Mouse (Mus musculus) cerebellum, adult 18-20 months (tissue): ENCODE results near the gene Lmbrd2.
A peak's percentile ranks its signal among the peaks of the same experiment; 100 is the strongest.
"Not testable (repeated sequence)": the region's sequence is repeated elsewhere in the genome, so short reads cannot be mapped to it uniquely, and the experiment has no call there.

ENCODE experiments used
- DNase-seq, 2 experiments: peaks; one replicate each; pipeline ENCODE4 v3.0.0; 2021

Lmbrd2 gene

DNA sequence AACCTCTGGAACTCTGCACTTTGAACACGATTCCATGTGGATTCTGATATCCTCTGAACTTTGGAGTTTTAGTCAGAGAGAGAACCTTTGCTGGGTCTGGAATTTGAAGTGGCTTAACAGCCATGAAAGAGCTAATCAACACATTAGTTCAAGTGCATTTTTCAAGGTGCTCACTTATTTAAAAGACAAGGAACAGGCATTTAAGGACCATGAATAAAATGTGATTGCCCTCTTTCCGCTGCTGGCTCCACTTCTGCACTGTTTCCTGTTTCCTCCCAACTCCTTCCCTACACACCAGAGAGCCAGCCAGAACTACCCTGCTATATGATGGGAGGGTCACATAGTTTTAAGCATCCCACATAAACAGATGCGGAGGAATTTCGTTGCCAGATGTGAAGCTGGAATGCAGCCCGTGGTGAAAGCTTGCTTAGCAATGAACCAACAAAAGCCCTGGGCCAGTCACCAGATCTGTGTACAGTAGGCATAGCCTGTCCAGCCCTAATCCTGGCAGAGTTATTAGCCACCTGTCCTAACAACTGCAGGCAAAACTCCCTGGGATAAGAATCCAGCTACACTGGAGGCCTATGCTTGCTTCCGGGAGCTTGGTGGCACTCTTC is 5.4 kb upstream of the Lmbrd2 start:
- no peak for DNase-seq

DNA sequence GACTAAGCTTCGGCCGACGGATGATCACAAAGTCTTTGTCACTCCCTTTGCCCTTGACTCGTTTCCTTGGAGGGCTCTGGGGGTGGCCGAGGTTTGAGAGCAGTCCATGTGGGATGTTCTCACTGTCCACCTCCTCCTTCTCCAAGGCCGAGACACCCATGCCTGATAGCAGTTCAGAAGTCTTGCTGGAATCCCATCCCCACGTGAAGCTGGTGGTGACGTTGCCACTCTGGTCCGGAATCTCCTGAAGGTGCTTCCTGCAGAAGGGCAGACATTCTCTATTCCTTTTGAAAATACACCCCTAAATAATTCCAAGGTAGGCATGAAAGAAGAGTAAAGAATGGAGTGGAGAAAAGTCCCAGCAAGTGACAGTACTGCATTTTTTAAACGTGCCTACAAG is 903 bp upstream of the Lmbrd2 start:
- peak; percentile 17 to 26 for DNase-seq

DNA sequence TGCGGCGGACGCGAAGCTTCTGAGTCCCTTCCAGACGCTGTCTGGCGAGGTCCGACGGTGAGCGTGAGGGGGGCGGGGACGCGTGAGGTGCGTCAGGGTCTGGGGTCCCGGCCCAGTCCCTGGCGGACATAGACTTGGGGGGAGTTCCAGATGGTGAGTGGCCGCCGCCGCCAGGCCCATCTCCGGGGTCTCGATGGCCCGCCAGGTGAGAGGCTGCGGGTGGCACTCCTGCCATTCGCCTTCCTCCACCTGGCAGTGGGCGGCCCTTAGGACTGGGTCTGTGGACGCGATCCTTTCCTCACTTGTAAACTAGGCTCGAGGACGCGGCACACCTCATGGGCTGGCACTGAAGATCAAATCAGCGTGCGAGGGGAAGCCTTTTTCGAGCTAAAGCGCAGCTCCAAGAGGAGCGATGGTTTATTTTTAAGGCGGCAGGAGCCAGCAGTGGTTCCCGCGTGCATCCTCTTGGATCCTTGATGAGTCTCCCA is 378 bp downstream of the Lmbrd2 start:
- peak in 1 of 2 experiments; percentile 68 for DNase-seq

DNA sequence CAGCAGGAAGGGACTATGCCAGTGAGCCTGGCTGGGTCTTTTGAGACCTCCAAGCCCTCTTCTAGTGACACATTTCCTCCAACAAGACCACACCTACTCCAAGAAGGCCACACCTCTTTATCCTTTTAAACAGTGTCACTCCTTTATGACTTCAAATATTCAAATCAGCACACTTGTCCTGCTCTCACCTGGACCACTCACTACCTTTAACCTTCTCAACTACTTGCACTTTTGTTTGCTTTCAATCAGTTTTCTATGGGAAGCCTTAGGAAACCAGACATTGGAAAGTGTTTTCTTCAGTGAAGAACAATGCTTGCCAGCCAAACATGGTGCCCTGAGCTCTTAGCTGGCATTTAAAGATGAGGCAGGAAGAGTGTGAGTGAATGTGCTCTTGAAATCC is 15.0 kb downstream of the Lmbrd2 start, which contains the start of gene Skp2:
Skp2 (minus strand) TSS at position 101 of the 400 bp plus-strand sequence.
- no peak for DNase-seq

DNA sequence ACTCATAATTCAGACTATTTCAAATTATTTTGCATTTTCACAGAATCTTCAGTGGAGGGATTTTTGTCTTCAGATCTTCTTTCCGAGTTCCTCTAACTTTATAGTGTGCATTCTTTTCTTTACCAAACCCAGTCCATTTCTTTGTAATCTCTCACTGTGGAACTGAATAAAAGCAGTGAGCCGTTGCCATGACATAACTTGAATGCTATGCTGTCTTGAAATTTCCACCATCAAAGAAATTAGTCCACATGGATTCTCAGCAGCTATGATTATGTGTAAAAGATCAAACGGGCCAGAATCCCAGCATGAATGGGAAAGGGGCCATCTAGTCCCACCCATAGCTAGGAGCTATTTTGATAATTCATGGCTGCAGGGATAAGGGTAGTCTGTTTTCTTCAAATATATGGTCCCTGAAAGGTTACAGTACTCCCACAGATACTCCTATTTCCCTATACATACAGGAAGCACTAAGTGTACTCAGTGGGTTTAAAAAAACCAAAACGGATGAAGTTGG is 22.3 kb downstream of the Lmbrd2 start:
- no peak for DNase-seq

DNA sequence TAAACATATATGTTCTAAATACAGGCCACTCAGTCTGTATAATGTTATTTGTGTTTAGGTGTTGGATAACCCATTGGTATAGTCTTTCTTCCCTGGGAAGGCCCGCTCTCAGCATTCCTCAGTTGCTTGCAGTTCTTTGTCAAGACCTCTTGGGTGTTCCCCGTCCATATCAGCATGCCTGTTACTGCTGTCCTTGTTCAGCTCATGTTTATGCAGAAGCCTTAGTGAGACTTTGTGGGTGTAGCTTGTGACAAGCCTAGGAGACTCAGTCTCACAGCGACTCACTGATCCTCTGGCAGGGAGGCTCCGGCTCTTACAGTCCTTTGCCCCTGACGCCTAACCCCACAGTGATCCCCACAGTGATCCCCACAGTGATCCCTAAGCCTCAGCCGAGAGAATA is 23.8 kb downstream of the Lmbrd2 start:
- DNase-seq, result no peak

DNA sequence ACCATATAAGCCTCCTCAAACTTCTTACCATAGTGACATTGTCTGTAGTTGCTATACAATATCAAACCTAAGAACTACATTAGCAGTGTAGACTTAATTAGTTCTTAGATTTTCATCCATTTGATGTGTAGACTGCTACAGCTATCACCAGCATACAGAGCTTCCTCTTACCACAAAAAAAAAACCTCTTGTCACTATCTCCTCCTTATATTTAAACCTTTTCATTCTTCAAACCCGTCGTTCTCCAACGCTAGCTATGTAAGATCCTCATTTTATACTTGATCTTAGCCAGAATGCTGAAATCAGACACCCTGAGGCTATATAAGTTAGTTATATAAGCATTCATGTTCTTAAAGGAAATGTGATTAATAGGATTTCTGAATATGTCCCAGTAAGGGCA is 36.7 kb downstream of the Lmbrd2 start:
- no peak for DNase-seq

DNA sequence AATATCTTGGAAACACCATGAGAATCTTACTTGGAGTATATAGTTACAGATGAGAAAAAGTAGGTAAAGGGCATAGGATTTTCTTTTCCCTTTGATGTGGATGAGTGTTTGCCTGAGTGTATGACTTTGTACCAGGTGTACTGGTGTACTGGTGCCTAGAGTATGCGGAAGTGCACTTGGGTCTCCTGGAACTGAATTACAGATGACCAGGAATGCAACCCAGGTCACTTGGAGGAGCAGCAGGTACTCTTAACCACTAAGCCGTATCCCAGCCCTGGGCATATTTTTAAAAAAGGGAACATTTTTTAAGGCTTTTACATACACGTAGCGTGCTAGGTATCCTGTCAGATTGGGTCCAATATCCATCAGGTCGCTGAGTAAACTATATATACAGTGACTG is 43.6 kb downstream of the Lmbrd2 start:
- DNase-seq, result no peak

DNA sequence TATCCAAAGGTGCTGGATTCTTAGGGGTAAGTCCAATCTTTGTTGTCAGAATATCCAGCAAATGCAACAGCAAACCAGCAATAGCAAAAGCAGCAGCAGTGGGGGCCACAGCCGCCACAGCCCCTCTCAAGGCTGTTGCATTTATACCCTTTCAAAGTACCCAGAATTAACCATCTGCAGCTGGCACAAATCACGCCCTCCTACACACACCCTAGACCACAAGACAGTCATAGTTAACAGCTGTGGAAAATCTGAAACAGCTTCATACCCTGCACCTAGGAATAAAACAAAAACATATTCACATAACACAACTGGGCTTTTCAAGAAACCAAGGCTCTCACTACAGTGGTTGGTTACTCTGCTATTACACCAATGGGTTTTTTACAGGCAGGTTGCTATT is 49.4 kb downstream of the Lmbrd2 start:
- no peak for DNase-seq

DNA sequence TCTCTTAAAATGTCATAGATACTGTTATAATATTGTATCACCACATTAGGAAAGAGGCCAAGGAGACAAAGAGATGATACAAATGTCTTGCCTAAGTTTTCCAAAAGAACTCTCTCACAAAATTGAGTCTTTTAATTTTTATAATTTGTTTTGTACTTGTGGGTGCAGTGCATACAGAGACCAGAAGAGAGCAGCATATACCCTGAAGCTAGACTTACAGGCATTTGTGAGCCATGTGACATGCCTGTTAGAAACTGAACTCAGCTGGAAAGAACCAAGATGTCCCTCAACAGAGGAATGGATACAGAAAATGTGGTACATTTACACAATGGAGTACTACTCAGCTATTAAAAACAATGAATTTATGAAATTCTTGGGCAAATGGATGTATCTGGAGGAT is 52.3 kb downstream of the Lmbrd2 start:
- not testable (repeated sequence) for DNase-seq

DNA sequence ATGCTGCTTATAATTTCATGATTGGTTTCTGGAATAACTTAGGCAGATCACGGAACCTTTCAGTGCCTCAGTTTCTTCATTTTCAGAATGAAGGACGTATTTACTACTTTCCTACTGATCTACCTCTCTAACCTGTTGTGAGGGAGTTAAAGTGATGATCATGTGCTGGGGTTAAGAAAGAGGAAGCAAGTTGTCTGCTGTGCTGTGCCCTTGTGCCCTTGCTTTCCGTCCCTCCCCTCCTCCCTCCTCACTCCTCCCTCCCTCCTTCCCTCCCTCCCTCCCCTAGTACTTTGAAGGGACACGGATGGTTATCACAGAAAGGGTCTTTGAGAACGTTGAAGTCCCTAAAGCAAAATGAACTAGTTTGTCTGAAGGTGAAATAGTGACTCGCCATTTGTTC is 58.1 kb downstream of the Lmbrd2 start:
- DNase-seq, result no peak

DNA sequence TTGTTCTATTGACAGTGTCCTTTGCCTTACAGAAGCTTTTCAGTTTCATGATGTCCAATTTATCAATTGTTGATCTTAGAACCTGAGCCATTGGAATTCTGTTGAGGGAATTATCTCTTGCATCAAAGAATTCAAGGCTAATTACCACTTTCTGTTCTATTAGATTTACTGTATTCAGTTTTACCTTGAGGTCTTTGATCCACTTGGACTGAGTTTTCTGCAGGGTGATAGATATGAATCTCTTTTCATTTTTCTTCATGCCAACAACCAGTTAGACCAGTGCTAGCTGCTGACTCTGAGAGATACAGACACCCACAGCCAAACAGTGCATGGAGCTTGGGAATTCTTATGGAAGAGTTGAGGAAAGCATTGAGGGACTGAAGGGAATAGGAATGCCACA is 71.5 kb downstream of the Lmbrd2 start:
- DNase-seq, result no peak

DNA sequence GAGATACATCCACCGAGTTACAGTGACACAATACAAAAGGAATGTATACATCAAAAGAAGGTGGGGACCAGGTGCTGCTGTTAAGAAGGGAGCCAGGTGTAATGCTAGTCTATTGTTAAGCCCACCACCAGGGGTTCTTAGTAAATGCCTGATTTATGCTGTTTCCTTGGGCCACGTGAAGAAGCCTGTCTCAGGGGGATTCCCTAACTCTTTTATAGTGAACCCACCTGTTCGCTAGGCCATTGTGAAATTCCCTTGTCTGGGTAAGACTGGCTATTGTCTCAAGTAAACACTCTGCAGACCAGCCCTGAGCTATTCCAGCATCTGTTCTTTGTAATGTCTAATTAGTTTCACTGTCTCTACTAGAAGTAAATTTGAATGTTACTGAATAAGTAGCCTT is 72.7 kb downstream of the Lmbrd2 start:
- not testable (repeated sequence) for DNase-seq

DNA sequence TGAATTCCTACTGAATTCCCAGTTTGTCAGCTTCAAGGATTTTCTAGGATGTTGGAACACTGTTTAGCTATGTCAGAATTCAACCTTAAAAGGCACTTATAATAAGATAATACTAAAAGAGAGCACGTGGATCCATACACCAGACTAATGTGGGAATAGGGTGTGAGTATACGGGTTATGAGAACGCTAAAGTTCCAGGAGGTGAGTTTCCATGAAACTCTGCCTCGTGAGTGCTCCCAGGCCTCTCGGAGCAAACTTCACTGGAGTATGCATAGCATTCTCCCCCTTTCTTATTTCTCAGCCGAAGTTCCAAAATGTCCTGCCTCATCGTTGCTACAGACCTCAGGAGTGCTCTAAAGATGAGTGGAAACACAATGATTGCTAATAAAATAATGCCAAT is 73.1 kb downstream of the Lmbrd2 start:
- not testable (repeated sequence) for DNase-seq

DNA sequence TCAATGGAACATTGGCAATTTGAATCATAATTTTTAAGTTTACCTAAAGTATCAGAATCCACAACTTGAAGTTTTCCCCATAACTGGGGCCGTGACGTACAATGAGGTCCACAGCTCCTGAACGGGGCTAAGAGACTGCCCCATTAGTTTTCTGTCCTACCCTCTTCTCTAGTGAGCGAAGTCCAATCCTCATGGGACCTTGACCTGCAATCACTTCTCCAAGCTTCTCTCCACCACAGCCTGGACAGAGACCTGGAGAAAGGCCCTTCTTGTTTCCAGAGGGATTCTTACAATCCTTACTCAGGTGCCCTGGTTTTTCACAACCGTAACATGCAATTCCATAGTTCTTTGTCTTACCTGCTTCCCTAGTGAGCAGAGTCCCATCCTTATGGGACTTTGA is 76.1 kb downstream of the Lmbrd2 start:
- no peak for DNase-seq

DNA sequence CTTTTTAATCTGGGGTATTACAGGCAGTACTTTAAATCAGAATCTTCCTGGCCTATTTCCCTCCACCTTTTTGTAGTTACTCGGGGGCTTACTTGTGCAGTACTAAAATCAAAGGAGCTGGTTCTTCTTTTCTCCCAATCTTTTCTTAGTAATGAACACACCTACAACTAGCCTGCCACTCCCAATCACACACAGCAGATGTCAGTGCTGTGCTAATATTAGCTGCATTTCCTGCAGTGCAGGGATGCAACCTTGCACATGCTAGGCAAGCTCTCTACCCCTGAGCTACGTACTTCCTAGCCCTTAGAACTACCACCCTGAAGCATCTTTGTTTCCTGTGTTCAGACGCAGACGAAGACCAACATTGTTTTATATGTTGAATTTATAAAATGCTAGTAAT is 90.6 kb downstream of the Lmbrd2 start:
- DNase-seq, result not testable (repeated sequence)

DNA sequence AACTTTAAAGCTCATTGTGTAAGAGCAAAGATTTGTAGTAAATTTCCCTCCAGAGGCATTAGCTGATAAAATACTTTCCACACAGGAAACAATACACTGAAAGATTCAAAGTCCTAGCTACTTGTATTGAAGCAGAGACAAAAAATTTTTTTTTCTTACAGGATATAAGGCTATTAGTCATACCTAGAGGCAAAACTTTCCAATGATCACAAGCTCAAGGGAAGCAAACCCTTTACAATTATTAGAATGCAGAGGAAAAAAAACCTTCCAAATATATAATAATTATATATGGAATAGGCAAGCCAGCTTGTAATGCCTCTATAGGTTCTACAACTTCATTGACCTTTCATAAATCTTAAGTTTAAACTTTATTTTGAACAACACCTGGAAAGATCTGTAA is 106.0 kb downstream of the Lmbrd2 start:
- DNase-seq, result no peak
